Mouse (Mus musculus): ENCODE results near the gene Prkcz. TPM values are rescaled to one million over a fixed set of nuclear protein-coding genes. Genes with fewer than 3 reads are reported as not detected.
A peak's percentile ranks its signal among the peaks of the same experiment; 100 is the strongest.

Gene Prkcz
- polyA plus RNA-seq, 1 experiment from 2014 or later = 9.3 TPM

- Histone ChIP-seq H3K27me3 (ENCODE audit: control insufficient read depth, insufficient read depth, low read length) (no peaks in the 10 kb centered on the region), H3K4me1 (ENCODE audit: control insufficient read depth, insufficient read depth, low read length) (peaks cover 34% of the 10 kb centered on the region), H3K4me3 (ENCODE audit: low read depth, low read length) (no peak overlapping the region), H3K9me3 (ENCODE audit: control insufficient read depth, low read length) (no peaks in the 10 kb centered on the region), H3K4me2 (ENCODE audit: low read depth, severe bottlenecking) (no peak overlapping the region), H3K9ac (ENCODE audit: low read length) (no peak overlapping the region), H3K36me3 (ENCODE audit: control insufficient read depth, insufficient read depth, low read length) (no peaks in the 10 kb centered on the region), H3K27ac (replicated peaks; ENCODE audit: low read depth, low read length) (no peak overlapping the region)
- DNase-seq (ENCODE audit: low spot score) (no peak), ATAC-seq (ENCODE audit: insufficient number of reproducible peaks, low FRiP score, low TSS enrichment, low read depth) (no peak)
- 89% methylated on average over 5 of the region's 5 CpGs for WGBS
Observed at GRCm38 (mm10) chr4:155238276-155238675, 122.9 kb downstream of the Prkcz start.

- H3K4me2 ChIP-seq (ENCODE audit: low read depth, severe bottlenecking) = no peak overlapping the region
- DNase-seq (ENCODE audit: low spot score) = no peak
- no peak overlapping the region for H3K4me3 ChIP-seq (ENCODE audit: low read depth, low read length)
- no peaks in the 10 kb centered on the region for H3K36me3 ChIP-seq (ENCODE audit: control insufficient read depth, insufficient read depth, low read length)
- 76% methylated on average over 12 of the region's 12 CpGs for WGBS
- no peaks in the 10 kb centered on the region for H3K27me3 ChIP-seq (ENCODE audit: control insufficient read depth, insufficient read depth, low read length)
- no peak overlapping the region for H3K27ac ChIP-seq (replicated peaks; ENCODE audit: low read depth, low read length)
- H3K9me3 ChIP-seq (ENCODE audit: control insufficient read depth, low read length) = no peaks in the 10 kb centered on the region
- no peak for ATAC-seq (ENCODE audit: insufficient number of reproducible peaks, low FRiP score, low TSS enrichment, low read depth)
- peaks cover 35% of the 10 kb centered on the region for H3K4me1 ChIP-seq (ENCODE audit: control insufficient read depth, insufficient read depth, low read length)
- H3K9ac ChIP-seq (ENCODE audit: low read length) = no peak overlapping the region
Observed at GRCm38 (mm10) chr4:155236737-155237385, 124.3 kb downstream of the Prkcz start.

GRCm38 (mm10) chr4:155235311-155236119 lies 125.6 kb downstream of the Prkcz start:
- H3K9me3 ChIP-seq (ENCODE audit: control insufficient read depth, low read length) = no peaks in the 10 kb centered on the region
- H3K27me3 ChIP-seq (ENCODE audit: control insufficient read depth, insufficient read depth, low read length) = no peaks in the 10 kb centered on the region
- peak overlapping the region; percentile 5; the same call in 1 of the 2 replicates for H3K4me3 ChIP-seq (ENCODE audit: low read depth, low read length)
- H3K27ac ChIP-seq (replicated peaks; ENCODE audit: low read depth, low read length) = peak overlapping the region; percentile 94
- H3K9ac ChIP-seq (ENCODE audit: low read length) = peak overlapping the region; percentile 70
- H3K4me1 ChIP-seq (ENCODE audit: control insufficient read depth, insufficient read depth, low read length) = peaks cover 35% of the 10 kb centered on the region
- DNase-seq (ENCODE audit: low spot score) (peak; percentile 89), ATAC-seq (ENCODE audit: insufficient number of reproducible peaks, low FRiP score, low TSS enrichment, low read depth) (no peak)
- no peaks in the 10 kb centered on the region for H3K36me3 ChIP-seq (ENCODE audit: control insufficient read depth, insufficient read depth, low read length)
- peak overlapping the region; percentile 30 for H3K4me2 ChIP-seq (ENCODE audit: low read depth, severe bottlenecking)
- WGBS = 28% methylated on average over 18 of the region's 18 CpGs

- Histone ChIP-seq H3K36me3 (ENCODE audit: control insufficient read depth, insufficient read depth, low read length) (no peaks in the 10 kb centered on the region), H3K9me3 (ENCODE audit: control insufficient read depth, low read length) (no peaks in the 10 kb centered on the region), H3K27ac (replicated peaks; ENCODE audit: low read depth, low read length) (peak overlapping the region; percentile 94), H3K4me3 (ENCODE audit: low read depth, low read length) (no peak overlapping the region), H3K4me1 (ENCODE audit: control insufficient read depth, insufficient read depth, low read length) (peaks cover 35% of the 10 kb centered on the region), H3K27me3 (ENCODE audit: control insufficient read depth, insufficient read depth, low read length) (no peaks in the 10 kb centered on the region), H3K4me2 (ENCODE audit: low read depth, severe bottlenecking) (peak overlapping the region; percentile 30), H3K9ac (ENCODE audit: low read length) (peak overlapping the region; percentile 60)
- ATAC-seq (ENCODE audit: insufficient number of reproducible peaks, low FRiP score, low TSS enrichment, low read depth) (no peak), DNase-seq (ENCODE audit: low spot score) (no peak)
- 65% methylated on average over 8 of the region's 8 CpGs for WGBS
Observed at GRCm38 (mm10) chr4:155234371-155235310, 126.5 kb downstream of the Prkcz start.

GRCm38 (mm10) chr4:155233878-155234277 lies 127.3 kb downstream of the Prkcz start:
- Histone ChIP-seq H3K27ac (replicated peaks; ENCODE audit: low read depth, low read length) (peak overlapping the region; percentile 94), H3K4me2 (ENCODE audit: low read depth, severe bottlenecking) (no peak overlapping the region; the same call in 1 of the 2 replicates), H3K36me3 (ENCODE audit: control insufficient read depth, insufficient read depth, low read length) (no peaks in the 10 kb centered on the region), H3K4me3 (ENCODE audit: low read depth, low read length) (no peak overlapping the region), H3K9ac (ENCODE audit: low read length) (peak overlapping the region; percentile 60), H3K27me3 (ENCODE audit: control insufficient read depth, insufficient read depth, low read length) (no peaks in the 10 kb centered on the region), H3K4me1 (ENCODE audit: control insufficient read depth, insufficient read depth, low read length) (peaks cover 35% of the 10 kb centered on the region), H3K9me3 (ENCODE audit: control insufficient read depth, low read length) (no peaks in the 10 kb centered on the region)
- WGBS = 7% methylated on average over 10 of the region's 10 CpGs
- ATAC-seq (ENCODE audit: insufficient number of reproducible peaks, low FRiP score, low TSS enrichment, low read depth) (peak; percentile 75; the same call in 1 of the 2 replicates), DNase-seq (ENCODE audit: low spot score) (peak; percentile 85)

GRCm38 (mm10) chr4:155228461-155228860 lies 132.7 kb downstream of the Prkcz start:
- Histone ChIP-seq H3K4me2 (ENCODE audit: low read depth, severe bottlenecking) (no peak overlapping the region), H3K27ac (replicated peaks; ENCODE audit: low read depth, low read length) (no peak overlapping the region), H3K4me3 (ENCODE audit: low read depth, low read length) (no peak overlapping the region), H3K36me3 (ENCODE audit: control insufficient read depth, insufficient read depth, low read length) (no peaks in the 10 kb centered on the region), H3K4me1 (ENCODE audit: control insufficient read depth, insufficient read depth, low read length) (peaks cover 8% of the 10 kb centered on the region), H3K9ac (ENCODE audit: low read length) (no peak overlapping the region), H3K27me3 (ENCODE audit: control insufficient read depth, insufficient read depth, low read length) (no peaks in the 10 kb centered on the region), H3K9me3 (ENCODE audit: control insufficient read depth, low read length) (no peaks in the 10 kb centered on the region)
- ATAC-seq (ENCODE audit: insufficient number of reproducible peaks, low FRiP score, low TSS enrichment, low read depth) (no peak), DNase-seq (ENCODE audit: low spot score) (no peak)
- 78% methylated on average over 5 of the region's 5 CpGs for WGBS

- Histone ChIP-seq H3K27me3 (ENCODE audit: control insufficient read depth, insufficient read depth, low read length) (no peaks in the 10 kb centered on the region), H3K9ac (ENCODE audit: low read length) (no peak overlapping the region), H3K9me3 (ENCODE audit: control insufficient read depth, low read length) (no peaks in the 10 kb centered on the region), H3K4me2 (ENCODE audit: low read depth, severe bottlenecking) (no peak overlapping the region), H3K36me3 (ENCODE audit: control insufficient read depth, insufficient read depth, low read length) (no peaks in the 10 kb centered on the region), H3K27ac (replicated peaks; ENCODE audit: low read depth, low read length) (no peak overlapping the region), H3K4me1 (ENCODE audit: control insufficient read depth, insufficient read depth, low read length) (peaks cover 7% of the 10 kb centered on the region), H3K4me3 (ENCODE audit: low read depth, low read length) (no peak overlapping the region)
- no peak for DNase-seq (ENCODE audit: low spot score)
- WGBS = 83% methylated on average over 4 of the region's 4 CpGs
- no peak for ATAC-seq (ENCODE audit: insufficient number of reproducible peaks, low FRiP score, low TSS enrichment, low read depth)
Observed at GRCm38 (mm10) chr4:155227986-155228385, 133.2 kb downstream of the Prkcz start.

- H3K36me3 ChIP-seq (ENCODE audit: control insufficient read depth, insufficient read depth, low read length) = no peaks in the 10 kb centered on the region
- WGBS = 83% methylated on average over 5 of the region's 5 CpGs
- no peak overlapping the region for H3K27ac ChIP-seq (replicated peaks; ENCODE audit: low read depth, low read length)
- peaks cover 13% of the 10 kb centered on the region for H3K4me1 ChIP-seq (ENCODE audit: control insufficient read depth, insufficient read depth, low read length)
- no peak overlapping the region for H3K4me2 ChIP-seq (ENCODE audit: low read depth, severe bottlenecking)
- no peak for ATAC-seq (ENCODE audit: insufficient number of reproducible peaks, low FRiP score, low TSS enrichment, low read depth)
- H3K9me3 ChIP-seq (ENCODE audit: control insufficient read depth, low read length) = no peaks in the 10 kb centered on the region
- no peak overlapping the region for H3K4me3 ChIP-seq (ENCODE audit: low read depth, low read length)
- DNase-seq (ENCODE audit: low spot score) = no peak
- H3K27me3 ChIP-seq (ENCODE audit: control insufficient read depth, insufficient read depth, low read length) = no peaks in the 10 kb centered on the region
- no peak overlapping the region for H3K9ac ChIP-seq (ENCODE audit: low read length)
Observed at GRCm38 (mm10) chr4:155225918-155226317, 135.2 kb downstream of the Prkcz start.
